Mouse (Mus musculus) lung, postnatal 0 days (tissue): Measurements from ENCODE around the gene BC035947. TPM values are rescaled to one million over a fixed set of nuclear protein-coding genes. Genes with fewer than 3 reads are reported as not detected.
"Not testable (repeated sequence)": the region's sequence is repeated elsewhere in the genome, so short reads cannot be mapped to it uniquely, and the experiment has no call there.

Source experiments
- ATAC-seq: fragments of 200-750 bp; cut with Nextera tagmentation; 2 replicates; pipeline ENCODE4 v1.8.0; 2017; ENCODE audit warnings: moderate library complexity
- DNase-seq: peaks from one replicate; pipeline ENCODE4 v3.0.0-alpha.2; 2016; ENCODE audit warnings: low spot score
- H3K27ac ChIP-seq: fragments of 300-500 bp; sonication (generic); 2 replicates; pipeline ENCODE4 v1.5.1; 2014; ENCODE audit warnings: antibody characterized with exemption, mild to moderate bottlenecking, low read length, mixed read lengths
- H3K27me3 ChIP-seq: fragments of 300-500 bp; sonication (generic); replicated peaks from 2 replicates; pipeline ENCODE4 v1.6.1; 2014; ENCODE audit warnings: low read length, mixed read lengths; ENCODE audit not compliant: insufficient read depth
- H3K36me3 ChIP-seq: fragments of 300-500 bp; sonication (generic); 2 replicates; pipeline ENCODE4 v1.6.1; 2014; ENCODE audit warnings: low read length, mixed read lengths; ENCODE audit not compliant: insufficient read depth
- H3K4me1 ChIP-seq: fragments of 300-500 bp; sonication (generic); 2 replicates; pipeline ENCODE4 v1.6.1; 2014; ENCODE audit warnings: antibody characterized with exemption, low read depth, low read length, mixed read lengths; ENCODE audit not compliant: insufficient read depth
- H3K4me2 ChIP-seq: fragments of 300-500 bp; sonication (generic); replicated peaks from 2 replicates; pipeline ENCODE4 v1.6.1; 2014; ENCODE audit warnings: low read depth, mild to moderate bottlenecking, low read length, moderate library complexity, mixed read lengths
- H3K4me3 ChIP-seq: fragments of 300-500 bp; sonication (generic); 2 replicates; pipeline ENCODE4 v1.5.1; 2014; ENCODE audit warnings: low read depth, low read length
- H3K9ac ChIP-seq: fragments of 300-500 bp; sonication (generic); replicated peaks from 2 replicates; pipeline ENCODE4 v1.6.1; 2014; ENCODE audit warnings: low read depth, mild to moderate bottlenecking
- H3K9me3 ChIP-seq: fragments of 300-500 bp; sonication (generic); 2 replicates; pipeline ENCODE4 v1.6.1; 2016; ENCODE audit warnings: low read length, mixed read lengths
- CTCF ChIP-seq: IDR thresholded peaks from 2 replicates; pipeline ENCODE4 v1.5.1; 2016; ENCODE audit warnings: antibody characterized with exemption, mild to moderate bottlenecking
- EP300 ChIP-seq: IDR thresholded peaks from 2 replicates; pipeline ENCODE4 v1.6.1; 2016; ENCODE audit warnings: antibody characterized with exemption, mild to moderate bottlenecking, control low read depth
- WGBS: fragments of 180-500 bp; shearing (Covaris S2); extraction: QIAGEN DNeasy Blood & Tissue Kit; methylation state at CpG from one replicate; pipeline ENCODE4 v1.1.7; 2014; 5-methylcytosine and 5-hydroxymethylcytosine counted together
- polyA plus RNA-seq: library from polyadenylated mRNA; unstranded; fragments of >200 nt; fragmentation: Nextera tagmentation; extraction: Ambion mirVana; gene quantifications from 2 replicates; pipeline ENCODE4 v1.2.1, GENCODE M21; 2015

The BC035947 gene
- polyA plus RNA-seq = 0.17 TPM in 1 of 2 replicates, not detected in the other

DNA sequence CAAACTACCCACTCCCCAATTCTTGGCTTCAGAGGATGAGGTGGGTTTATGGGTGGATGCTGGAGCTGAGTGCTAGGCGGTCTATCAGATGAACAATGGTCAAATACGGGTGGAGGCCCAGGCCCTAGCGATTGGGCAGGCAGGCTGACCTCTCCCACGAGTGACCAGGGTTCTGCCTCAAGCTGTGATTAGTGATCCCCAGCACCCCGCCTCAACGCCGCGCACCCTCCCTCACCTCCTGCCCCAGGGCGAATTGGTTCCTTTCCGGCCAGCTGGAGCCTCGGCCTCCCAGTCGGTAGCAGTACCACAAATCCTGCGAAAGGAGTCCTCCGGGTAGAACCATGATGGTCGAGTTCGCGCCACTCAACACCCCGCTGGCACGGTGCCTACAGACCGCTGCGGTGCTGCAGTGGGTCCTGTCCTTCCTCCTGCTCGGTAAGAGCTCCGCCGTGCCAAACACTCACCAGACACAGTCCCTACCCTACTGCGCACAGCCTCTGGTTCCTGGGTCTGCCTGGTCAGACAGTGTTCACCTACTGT, at the start of gene BC035947:
Gene BC035947, minus strand, starts transcription at position 538 of the 540 bp plus-strand sequence.
- Histone ChIP-seq H3K27ac (no peak within 1 kb of the TSS), H3K4me1 (0 out of 2 replicates have a peak, but pooled peaks cover 3% of the 10 kb centered on the region), H3K27me3 (no peaks in the 10 kb centered on the region), H3K36me3 (no peaks in the 10 kb centered on the region), H3K9me3 (no peaks in the 10 kb centered on the region), H3K4me3 (peak within 1 kb of the TSS; percentile 14; the same call in 1 of the 2 replicates), H3K4me2 (peak within 1 kb of the TSS; percentile 46), H3K9ac (no peak within 1 kb of the TSS)
- TF ChIP-seq CTCF (no peak), EP300 (no peak)
- 2% methylated on average over 25 of the region's 25 CpGs for WGBS
- ATAC-seq (no peak), DNase-seq (peak; percentile 22)

DNA sequence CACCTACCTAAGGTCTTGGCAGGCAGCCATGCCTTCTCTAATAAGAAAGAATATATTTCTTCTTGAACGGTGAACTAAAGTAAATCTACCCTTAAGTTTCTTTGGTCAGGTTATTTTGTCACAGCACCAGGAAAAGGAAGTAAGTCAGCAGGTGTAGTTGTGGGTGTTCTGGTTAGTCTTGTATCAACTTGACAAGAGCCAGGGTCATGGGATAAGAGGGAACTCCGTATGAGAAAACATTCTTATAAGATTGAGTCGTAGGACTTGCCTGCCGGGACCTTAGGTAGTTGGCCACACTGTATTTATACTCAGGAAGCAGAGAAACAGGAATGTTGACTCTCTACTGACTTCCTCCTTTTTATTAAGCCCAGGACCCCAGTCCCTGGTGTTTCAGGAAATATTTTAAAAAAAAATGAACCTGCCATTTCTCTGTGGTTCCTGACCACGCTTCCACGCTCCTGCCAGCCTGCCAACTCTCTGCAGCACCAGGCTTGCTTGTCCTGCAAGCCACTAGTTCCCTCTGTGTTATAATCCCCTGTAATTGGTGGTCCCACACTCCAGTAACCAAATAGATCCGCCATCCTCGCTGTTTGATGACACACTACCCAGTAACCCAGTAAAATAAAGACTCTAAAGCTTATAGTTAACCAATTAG, 42.2 kb upstream of the BC035947 start:
- Histone ChIP-seq H3K4me3 (no peak overlapping the region), H3K9ac (no peak overlapping the region), H3K4me1 (no peaks in the 10 kb centered on the region), H3K27me3 (no peaks in the 10 kb centered on the region), H3K4me2 (no peak overlapping the region), H3K27ac (no peak overlapping the region), H3K9me3 (no peaks in the 10 kb centered on the region), H3K36me3 (no peaks in the 10 kb centered on the region)
- DNase-seq (peak; percentile 19), ATAC-seq (no peak; the same call in 1 of the 2 replicates)
- WGBS = 43% methylated on average over 8 of the region's 8 CpGs
- no peak for TF ChIP-seq EP300
- TF ChIP-seq CTCF = no peak

GRCm38 (mm10) chr1:78548961-78549360, 37.0 kb upstream of the BC035947 start:
- Histone ChIP-seq H3K27me3 (no peaks in the 10 kb centered on the region), H3K4me1 (no peaks in the 10 kb centered on the region), H3K27ac (no peak overlapping the region), H3K4me2 (no peak overlapping the region), H3K36me3 (no peaks in the 10 kb centered on the region), H3K9ac (no peak overlapping the region), H3K9me3 (no peaks in the 10 kb centered on the region), H3K4me3 (no peak overlapping the region)
- TF ChIP-seq EP300 (no peak), CTCF (no peak)
- ATAC-seq = 0 out of 2 replicates have a peak, but pooled peaks have one; percentile 8
- WGBS = 30% methylated on average over 6 of the region's 6 CpGs
- DNase-seq = no peak

- DNase-seq (no peak), ATAC-seq (no peak)
- WGBS = 66% methylated on average over 9 of the region's 9 CpGs
- no peaks in the 10 kb centered on the region for H3K4me1 ChIP-seq
- no peaks in the 10 kb centered on the region for H3K27me3 ChIP-seq
- H3K4me3 ChIP-seq = no peak overlapping the region
- H3K4me2 ChIP-seq = no peak overlapping the region
- no peak overlapping the region for H3K9ac ChIP-seq
- no peaks in the 10 kb centered on the region for H3K36me3 ChIP-seq
- TF ChIP-seq CTCF (no peak), EP300 (no peak)
- H3K27ac ChIP-seq = no peak overlapping the region
- H3K9me3 ChIP-seq = no peaks in the 10 kb centered on the region
These were observed 34.3 kb upstream of the BC035947 start for GRCm38 (mm10) chr1:78546258-78546657.

GRCm38 (mm10) chr1:78543631-78544030, 31.7 kb upstream of the BC035947 start:
- H3K4me2 ChIP-seq, ATAC-seq, H3K4me1 ChIP-seq, H3K36me3 ChIP-seq, H3K27ac ChIP-seq, H3K27me3 ChIP-seq, DNase-seq, H3K9me3 ChIP-seq, H3K9ac ChIP-seq, H3K4me3 ChIP-seq: not testable (repeated sequence)
- WGBS = 87% methylated on average over 1 of the region's 1 CpGs

DNA sequence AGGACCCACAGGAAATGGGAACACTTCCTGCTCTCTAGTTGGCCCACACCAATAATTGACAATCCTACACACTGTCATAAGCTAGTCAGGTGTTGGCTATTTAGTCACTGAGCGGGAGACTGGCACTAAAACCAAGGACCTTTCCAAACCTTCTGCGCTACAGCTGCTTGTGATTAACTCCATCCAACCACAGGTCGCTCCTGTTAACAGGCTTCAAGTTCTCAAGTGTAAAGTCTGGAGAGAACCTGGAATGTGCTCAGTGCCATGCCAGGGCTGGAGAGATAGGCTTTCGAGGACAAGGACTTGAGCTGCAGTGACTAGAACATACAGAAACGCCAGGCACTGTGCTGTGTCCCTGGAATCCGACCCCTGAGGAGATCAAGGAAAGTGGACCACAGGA, 27.2 kb upstream of the BC035947 start:
- Histone ChIP-seq H3K4me2 (no peak overlapping the region), H3K9ac (no peak overlapping the region), H3K4me3 (no peak overlapping the region), H3K27ac (no peak overlapping the region), H3K4me1 (no peaks in the 10 kb centered on the region), H3K9me3 (no peaks in the 10 kb centered on the region), H3K36me3 (no peaks in the 10 kb centered on the region), H3K27me3 (no peaks in the 10 kb centered on the region)
- ATAC-seq (no peak), DNase-seq (no peak)
- no peak for TF ChIP-seq EP300
- no peak for TF ChIP-seq CTCF
- whole genome bisulfite sequencing = 56% methylated on average over 6 of the region's 6 CpGs
